Mouse (Mus musculus): ENCODE measurements around the gene Lamtor3.
"Not testable (repeated sequence)": the region's sequence is repeated elsewhere in the genome, so short reads cannot be mapped to it uniquely, and the experiment has no call there.

The Lamtor3 gene

GRCm38 (mm10) chr3:137961736-137962385 is 43.6 kb downstream of the Lamtor3 start:
- no peak for DNase-seq (ENCODE audit: low spot score in 2 of 2)

GRCm38 (mm10) chr3:137963508-137963907 is 45.2 kb downstream of the Lamtor3 start:
- DNase-seq (ENCODE audit: low spot score in 2 of 2): no peak

GRCm38 (mm10) chr3:137964014-137964413 is 45.7 kb downstream of the Lamtor3 start:
- not testable (repeated sequence) for DNase-seq (ENCODE audit: low spot score in 2 of 2)

GRCm38 (mm10) chr3:137968105-137968819 is 50.0 kb downstream of the Lamtor3 start:
- DNase-seq (ENCODE audit: low spot score in 2 of 2): no peak

- no peak for DNase-seq (ENCODE audit: low spot score in 2 of 2)
Observed at GRCm38 (mm10) chr3:137968820-137969486, 50.6 kb downstream of the Lamtor3 start.

GRCm38 (mm10) chr3:137969951-137970350 is 51.6 kb downstream of the Lamtor3 start:
- DNase-seq (ENCODE audit: low spot score in 2 of 2): no peak

- no peak for DNase-seq (ENCODE audit: low spot score in 2 of 2)
Observed at GRCm38 (mm10) chr3:137972224-137972623, 53.9 kb downstream of the Lamtor3 start.

- no peak for DNase-seq (ENCODE audit: low spot score in 2 of 2)
Observed at GRCm38 (mm10) chr3:137972989-137973388, 54.7 kb downstream of the Lamtor3 start.

- DNase-seq (ENCODE audit: low spot score in 2 of 2): no peak
Observed at GRCm38 (mm10) chr3:137974306-137974705, 56.0 kb downstream of the Lamtor3 start.

GRCm38 (mm10) chr3:137975435-137975834 is 57.1 kb downstream of the Lamtor3 start:
- DNase-seq (ENCODE audit: low spot score in 2 of 2): no peak

GRCm38 (mm10) chr3:137975856-137976423 is 57.6 kb downstream of the Lamtor3 start:
- no peak for DNase-seq (ENCODE audit: low spot score in 2 of 2)

GRCm38 (mm10) chr3:137976943-137977628 is 58.8 kb downstream of the Lamtor3 start:
- DNase-seq (ENCODE audit: low spot score in 2 of 2): no peak

- no peak for DNase-seq (ENCODE audit: low spot score in 2 of 2)
Observed at GRCm38 (mm10) chr3:137977629-137978041, 59.3 kb downstream of the Lamtor3 start.

GRCm38 (mm10) chr3:137978233-137978632 is 59.9 kb downstream of the Lamtor3 start:
- no peak for DNase-seq (ENCODE audit: low spot score in 2 of 2)

All from frontal cortex, postnatal 25 days (tissue).